Mouse (Mus musculus): ENCODE results near the gene Mfn1.
A peak's percentile ranks its signal among the peaks of the same experiment; 100 is the strongest.

Mfn1 gene

GRCm38 (mm10) chr3:32611606-32612170 is 82.4 kb downstream of the Mfn1 start:
- DNase-seq (ENCODE audit: low spot score in 2 of 2) = no peak

- DNase-seq (ENCODE audit: low spot score in 2 of 2) = no peak
These were observed 85.5 kb downstream of the Mfn1 start for GRCm38 (mm10) chr3:32614786-32615185.

GRCm38 (mm10) chr3:32615376-32615775 is 86.1 kb downstream of the Mfn1 start:
- no peak for DNase-seq (ENCODE audit: low spot score in 2 of 2)

GRCm38 (mm10) chr3:32616006-32616330 is 86.7 kb downstream of the Mfn1 start:
- DNase-seq (ENCODE audit: low spot score in 2 of 2) = no peak

- DNase-seq (ENCODE audit: low spot score in 2 of 2) = peak; percentile 51 to 53
These were observed 87.2 kb downstream of the Mfn1 start, which contains the start of gene Gnb4 for GRCm38 (mm10) chr3:32616331-32617052. Gene Gnb4, minus strand, starts transcription at chr3:32616585.

GRCm38 (mm10) chr3:32617053-32617642 is 87.9 kb downstream of the Mfn1 start:
- DNase-seq (ENCODE audit: low spot score in 2 of 2) = no peak

- no peak for DNase-seq (ENCODE audit: low spot score in 2 of 2)
These were observed 92.4 kb downstream of the Mfn1 start for GRCm38 (mm10) chr3:32621658-32622057.

GRCm38 (mm10) chr3:32622106-32622505 is 92.8 kb downstream of the Mfn1 start:
- DNase-seq (ENCODE audit: low spot score in 2 of 2) = no peak

GRCm38 (mm10) chr3:32628141-32628540 is 98.9 kb downstream of the Mfn1 start:
- no peak for DNase-seq (ENCODE audit: low spot score in 2 of 2)
